Mouse (Mus musculus) cerebellum, adult 2 months (tissue): ENCODE results near the gene Khsrp.

ENCODE experiments used
- CTCF ChIP-seq: fragments of 200-500 bp; IDR thresholded peaks from 2 replicates; pipeline ENCODE4 v1.5.1; 2011; ENCODE audit warnings: low read depth, mild to moderate bottlenecking, control low read depth, low read length, moderate library complexity, borderline replicate concordance; ENCODE audit not compliant: insufficient read depth
- POLR2A ChIP-seq: fragments of 200-500 bp; IDR thresholded peaks from 2 replicates; pipeline ENCODE4 v1.6.1; 2011; ENCODE audit warnings: low read length, control low read depth, borderline replicate concordance; ENCODE audit not compliant: insufficient read depth

DNA sequence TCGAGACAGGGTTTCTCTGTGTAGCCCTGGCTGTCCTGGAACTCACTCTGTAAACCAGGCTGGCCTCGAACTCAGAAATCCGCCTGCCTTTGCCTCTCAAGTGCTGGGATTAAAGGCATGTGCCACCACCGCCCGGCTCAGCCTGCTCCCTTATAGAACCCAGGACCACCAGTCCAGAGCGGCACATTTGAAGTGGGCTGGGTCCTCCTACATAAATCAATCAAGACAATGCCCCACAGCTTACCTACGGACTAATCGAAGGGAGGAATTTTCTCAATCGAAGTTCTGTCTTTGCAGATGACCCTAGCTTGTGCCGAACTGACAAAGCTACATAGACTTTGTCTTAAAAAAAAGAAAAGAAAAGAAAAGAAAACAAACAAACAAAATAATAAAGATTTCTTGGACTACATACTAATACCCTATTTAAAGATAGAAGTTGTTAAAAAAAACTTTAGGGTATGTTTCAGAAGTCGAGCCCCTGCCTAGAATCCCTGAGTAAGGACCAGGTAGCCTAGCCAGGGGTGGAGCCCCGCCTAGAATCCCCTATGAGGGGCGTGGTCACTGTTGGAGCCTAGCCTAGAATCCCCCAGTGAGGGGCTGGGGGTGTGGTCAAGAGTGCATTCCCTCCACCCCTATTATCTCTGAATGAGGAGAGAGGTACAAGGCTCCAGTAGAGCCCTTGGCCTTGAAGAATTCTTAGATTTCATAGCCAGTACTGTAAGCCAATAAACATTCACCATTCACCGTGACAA is 57.2 kb downstream of the Khsrp start:
- no peak for TF ChIP-seq CTCF
- no peak for TF ChIP-seq POLR2A
